Mouse (Mus musculus) neutrophil, adult 59 days (primary cell): ENCODE data around the gene 4933412E24Rik. TPM values are rescaled to one million over a fixed set of nuclear protein-coding genes. Genes with fewer than 3 reads are reported as not detected.

Experiments
- total RNA-seq, 2 experiments: library from RNA; stranded (reverse); gene quantifications; 1 replicate in 1 of 2; 2 replicates in 1 of 2; pipeline ENCODE4 v1.2.4; 2023

4933412E24Rik gene
- not detected for total RNA-seq

GRCm38 (mm10) chr15:60016513-60016912 lies at the start of gene 4933412E24Rik:
Gene 4933412E24Rik, minus strand, starts transcription at chr15:60016613.

